Mouse (Mus musculus): ENCODE data around the gene Mark1. TPM values are rescaled to one million over a fixed set of nuclear protein-coding genes. Genes with fewer than 3 reads are reported as not detected.

The Mark1 gene
- total RNA-seq, 2 experiments from 2014 or later: 8.7 to 9.0 TPM

GRCm38 (mm10) chr1:184858253-184858652 lies 141.1 kb downstream of the Mark1 start:
- no peak for DNase-seq
- intact Hi-C loops (cut with DNase I): no loop called here

- no peak for DNase-seq
- intact Hi-C loops (cut with DNase I): no loop called here
Observed at GRCm38 (mm10) chr1:184857216-184857615, 142.2 kb downstream of the Mark1 start.

- intact Hi-C loops (cut with DNase I): loop anchor here (1.0 to 2.0 kb wide), 3 partner anchors 29 to 339 kb away; partner anchors contain the start of gene C130074G19Rik
- peak in 1 of 2 experiments; percentile 27 for DNase-seq
Observed at GRCm38 (mm10) chr1:184853922-184854321, 145.4 kb downstream of the Mark1 start.

- DNase-seq: peak; percentile 85 to 88
- intact Hi-C loops (cut with DNase I): loop anchor here (1.0 to 2.0 kb wide), 3 partner anchors 29 to 340 kb away; partner anchors contain the start of gene C130074G19Rik
Observed at GRCm38 (mm10) chr1:184853339-184853738, 146.0 kb downstream of the Mark1 start.

- DNase-seq: peak; percentile 90 to 92
- intact Hi-C loops (cut with DNase I): loop anchor here (2.0 kb wide), 1 partner anchor 27 kb away; no protein-coding TSS in a partner anchor
Observed at GRCm38 (mm10) chr1:184851741-184852618, 147.4 kb downstream of the Mark1 start.

- intact Hi-C loops (cut with DNase I): no loop called here
- peak; percentile 14 to 33 for DNase-seq
Observed at GRCm38 (mm10) chr1:184851166-184851565, 148.2 kb downstream of the Mark1 start.

GRCm38 (mm10) chr1:184846973-184847372 lies 152.4 kb downstream of the Mark1 start:
- no peak for DNase-seq
- intact Hi-C loops (cut with DNase I): no loop called here

Other genes with a start within 250 kb of the Mark1 start
- not detected for gene Marc1, start 188.3 kb downstream of the Mark1 start, total RNA-seq (2021)
- 100 to 1,000 TPM; 151 to 155 TPM for gene Marc2, start 153.1 kb downstream of the Mark1 start, total RNA-seq (2021)
- 10 to 100 TPM; 30.8 to 37.5 TPM for gene C130074G19Rik, start 116.4 kb downstream of the Mark1 start, total RNA-seq (2021)
- gene Rab3gap2, start 204.5 kb upstream of the Mark1 start, total RNA-seq (2021): 10 to 100 TPM; 25.5 TPM

Data from heart, postnatal 10 days (tissue).